Mouse (Mus musculus): ENCODE data around the gene Lrrc2. TPM values are rescaled to one million over a fixed set of nuclear protein-coding genes. Genes with fewer than 3 reads are reported as not detected.

Lrrc2 gene
- total and polyA plus RNA-seq, 3 experiments = 0.07 TPM; not detected in 2

GRCm38 (mm10) chr9:110922759-110923158 lies 28.6 kb upstream of the Lrrc2 start:
- H3K9ac ChIP-seq (ENCODE audit: control insufficient read depth, low read depth, low read length, poor library complexity, severe bottlenecking) = no peak overlapping the region
- no peaks in the 10 kb centered on the region for H3K4me1 ChIP-seq (ENCODE audit: control insufficient read depth in 1 of 2, insufficient read depth in 2 of 2, low read length in 2 of 2)
- H3K79me2 ChIP-seq (ENCODE audit: control insufficient read depth, insufficient read depth, low read length, poor library complexity) = no peaks in the 10 kb centered on the region
- H3K27me3 ChIP-seq (ENCODE audit: control insufficient read depth in 1 of 2, insufficient read depth in 2 of 2, low read length in 2 of 2) = no peaks in the 10 kb centered on the region
- H3K36me3 ChIP-seq (ENCODE audit: control insufficient read depth in 1 of 2, insufficient read depth in 2 of 2, low read length in 2 of 2) = no peaks in the 10 kb centered on the region
- H3K4me3 ChIP-seq (ENCODE audit: control insufficient read depth in 1 of 2, insufficient read depth in 1 of 2, low read depth in 2 of 2, low read length in 2 of 2) = no peak overlapping the region
- DNase-seq (ENCODE audit: low read depth, low spot score) = peak; percentile 48
- no peaks in the 10 kb centered on the region for H3K9me3 ChIP-seq (replicated peaks; ENCODE audit: insufficient read depth, low read length)
- TF ChIP-seq GATA1 (IDR thresholded peaks at IDR 0.05; ENCODE audit: low read depth, low read length) = no peak
- no peak for TF ChIP-seq ZNF384 (IDR thresholded peaks at IDR 0.05; ENCODE audit: low read depth, low read length)
- TF ChIP-seq MAX (IDR thresholded peaks at IDR 0.05; ENCODE audit: low read length) = no peak
- no peak for TF ChIP-seq ELF1 (IDR thresholded peaks at IDR 0.05; ENCODE audit: low read depth, low read length)
- TF ChIP-seq CTCF (IDR thresholded peaks at IDR 0.05 in 2 of 3, conservative IDR thresholded peaks at IDR 0.05 in 1 of 3; ENCODE audit: control insufficient read depth in 1 of 3, insufficient read depth in 1 of 3, low read depth in 2 of 3, low read length in 3 of 3, poor library complexity in 1 of 3, severe bottlenecking in 1 of 3) = peak; percentile 72 to 89 (median 73)
- TF ChIP-seq RAD21 (IDR thresholded peaks at IDR 0.05; ENCODE audit: low read depth, low read length) = peak; percentile 64
- TF ChIP-seq E2F4 (IDR thresholded peaks at IDR 0.05; ENCODE audit: borderline replicate concordance, low read depth, low read length) = no peak
- TF ChIP-seq SMC3 (IDR thresholded peaks at IDR 0.05; ENCODE audit: low read depth, low read length) = peak; percentile 46
- no peak for TF ChIP-seq MXI1 (IDR thresholded peaks at IDR 0.05; ENCODE audit: low read depth, low read length)
- TF ChIP-seq TCF12 (IDR thresholded peaks at IDR 0.05; ENCODE audit: low read depth, low read length) = no peak
- H3K27ac ChIP-seq (ENCODE audit: control insufficient read depth, low read depth, low read length) = no peak overlapping the region

- Histone ChIP-seq H3K27ac (ENCODE audit: control insufficient read depth, low read depth, low read length) (no peak overlapping the region), H3K27me3 (ENCODE audit: control insufficient read depth in 1 of 2, insufficient read depth in 2 of 2, low read length in 2 of 2) (no peaks in the 10 kb centered on the region), H3K9ac (ENCODE audit: control insufficient read depth, low read depth, low read length, poor library complexity, severe bottlenecking) (no peak overlapping the region), H3K36me3 (ENCODE audit: control insufficient read depth in 1 of 2, insufficient read depth in 2 of 2, low read length in 2 of 2) (no peaks in the 10 kb centered on the region), H3K9me3 (replicated peaks; ENCODE audit: insufficient read depth, low read length) (no peaks in the 10 kb centered on the region), H3K4me1 (ENCODE audit: control insufficient read depth in 1 of 2, insufficient read depth in 2 of 2, low read length in 2 of 2) (no peaks in the 10 kb centered on the region), H3K79me2 (ENCODE audit: control insufficient read depth, insufficient read depth, low read length, poor library complexity) (no peaks in the 10 kb centered on the region), H3K4me3 (ENCODE audit: control insufficient read depth in 1 of 2, insufficient read depth in 1 of 2, low read depth in 2 of 2, low read length in 2 of 2) (no peak overlapping the region)
- TF ChIP-seq MEF2A (IDR thresholded peaks at IDR 0.05; ENCODE audit: extremely low read depth, insufficient replicate concordance, low read depth, low read length, poor library complexity, severe bottlenecking) (no peak), ZNF384 (IDR thresholded peaks at IDR 0.05; ENCODE audit: low read depth, low read length) (no peak), UBTF (IDR thresholded peaks at IDR 0.05; ENCODE audit: borderline replicate concordance, insufficient read depth, low read depth, low read length) (no peak), USF2 (IDR thresholded peaks at IDR 0.05; ENCODE audit: borderline replicate concordance in 1 of 2, insufficient read depth in 1 of 2, low read depth in 1 of 2, low read length in 2 of 2) (no peak), POLR2AphosphoS5 (IDR thresholded peaks at IDR 0.05; ENCODE audit: borderline replicate concordance, low read depth, low read length) (no peak), CHD2 (IDR thresholded peaks at IDR 0.05; ENCODE audit: low read length) (no peak), ZKSCAN1 (IDR thresholded peaks at IDR 0.05; ENCODE audit: low read depth, low read length) (no peak), E2F4 (IDR thresholded peaks at IDR 0.05; ENCODE audit: borderline replicate concordance, low read depth, low read length) (no peak), SIN3A (IDR thresholded peaks at IDR 0.05; ENCODE audit: low read length) (no peak), MAX (IDR thresholded peaks at IDR 0.05; ENCODE audit: low read length) (no peak), MAZ (IDR thresholded peaks at IDR 0.05; ENCODE audit: low read depth, low read length) (no peak), ETS1 (IDR thresholded peaks at IDR 0.05; ENCODE audit: low read depth, low read length) (no peak), POLR2AphosphoS2 (IDR thresholded peaks at IDR 0.05; ENCODE audit: low read length) (no peak), CHD1 (IDR thresholded peaks at IDR 0.05; ENCODE audit: low read depth, low read length) (no peak), BHLHE40 (IDR thresholded peaks at IDR 0.05; ENCODE audit: borderline replicate concordance, low read depth, low read length) (no peak), TCF12 (IDR thresholded peaks at IDR 0.05; ENCODE audit: low read depth, low read length) (no peak), HCFC1 (IDR thresholded peaks at IDR 0.05; ENCODE audit: low read depth, low read length) (no peak), SMC3 (IDR thresholded peaks at IDR 0.05; ENCODE audit: low read depth, low read length) (no peak), MAFK (IDR thresholded peaks at IDR 0.05; ENCODE audit: borderline replicate concordance, low read depth, low read length) (no peak)
- DNase-seq (ENCODE audit: low read depth, low spot score) = no peak
Observed at GRCm38 (mm10) chr9:110931573-110931972, 19.8 kb upstream of the Lrrc2 start.

All from MEL (cell line).